Mouse (Mus musculus) embryonic facial prominence, embryonic 14.5 days (tissue): ENCODE results near the gene Jak1. TPM values are rescaled to one million over a fixed set of nuclear protein-coding genes. Genes with fewer than 3 reads are reported as not detected.

Experiments
- ATAC-seq: fragments of 200-750 bp; cut with Nextera tagmentation; 2 replicates; pipeline ENCODE4 v1.8.0; 2017; ENCODE audit warnings: low read depth, moderate number of reproducible peaks, moderate TSS enrichment
- DNase-seq: peaks from one replicate; pipeline ENCODE4 v3.0.0-alpha.2; 2015; ENCODE audit warnings: low spot score
- H3K27ac ChIP-seq: fragments of 300-500 bp; sonication (generic); replicated peaks from 2 replicates; pipeline ENCODE4 v1.5.1; 2014; ENCODE audit warnings: low read depth, mild to moderate bottlenecking, low read length, moderate library complexity
- H3K27me3 ChIP-seq: fragments of 300-500 bp; sonication (generic); replicated peaks from 2 replicates; pipeline ENCODE4 v1.6.1; 2014; ENCODE audit warnings: low read length; ENCODE audit not compliant: control insufficient read depth, insufficient read depth
- H3K36me3 ChIP-seq: fragments of 300-500 bp; sonication (generic); 2 replicates; pipeline ENCODE4 v1.6.1; 2014; ENCODE audit warnings: low read length, mixed read lengths; ENCODE audit not compliant: control insufficient read depth, insufficient read depth
- H3K4me1 ChIP-seq: fragments of 300-500 bp; sonication (generic); 2 replicates; pipeline ENCODE4 v1.6.1; 2014; ENCODE audit warnings: antibody characterized with exemption, low read length; ENCODE audit not compliant: control insufficient read depth, insufficient read depth
- H3K4me2 ChIP-seq: fragments of 300-500 bp; sonication (generic); 2 replicates; pipeline ENCODE4 v1.6.1; 2014; ENCODE audit warnings: low read depth, mild to moderate bottlenecking, low read length, moderate library complexity, mixed read lengths
- H3K4me3 ChIP-seq: fragments of 300-500 bp; sonication (generic); 2 replicates; pipeline ENCODE4 v1.5.1; 2014; ENCODE audit warnings: low read depth, mild to moderate bottlenecking, low read length
- H3K9ac ChIP-seq: fragments of 300-500 bp; sonication (generic); 2 replicates; pipeline ENCODE4 v1.6.1; 2014; ENCODE audit warnings: low read depth, mild to moderate bottlenecking, low read length, moderate library complexity, mixed read lengths
- H3K9me3 ChIP-seq: fragments of 300-500 bp; sonication (generic); 2 replicates; pipeline ENCODE4 v1.6.1; 2016; ENCODE audit warnings: low read length; ENCODE audit not compliant: control insufficient read depth
- WGBS: fragments of 180-500 bp; shearing (Covaris S2); extraction: QIAGEN DNeasy Blood & Tissue Kit; methylation state at CpG from one replicate; pipeline ENCODE4 v1.1.7; 2014; 5-methylcytosine and 5-hydroxymethylcytosine counted together
- polyA plus RNA-seq: library from polyadenylated mRNA; unstranded; fragments of >200 nt; fragmentation: Nextera tagmentation; extraction: Ambion mirVana; gene quantifications from 2 replicates; pipeline ENCODE4 v1.2.1, GENCODE M21; 2014

Jak1 gene
- polyA plus RNA-seq, 1 experiment from 2014 or later, result 82.2 TPM

GRCm38 (mm10) chr4:101107122-101107521 is 158.0 kb downstream of the Jak1 start:
- H3K27me3 ChIP-seq, result no peaks in the 10 kb centered on the region
- H3K36me3 ChIP-seq, result peaks cover 33% of the 10 kb centered on the region
- H3K9ac ChIP-seq, result no peak overlapping the region
- no peak overlapping the region for H3K4me3 ChIP-seq
- 86% methylated on average over 12 of the region's 12 CpGs for WGBS
- no peak overlapping the region for H3K27ac ChIP-seq
- no peaks in the 10 kb centered on the region for H3K4me1 ChIP-seq
- peaks cover 23% of the 10 kb centered on the region for H3K9me3 ChIP-seq
- DNase-seq, result no peak
- no peak for ATAC-seq
- H3K4me2 ChIP-seq, result no peak overlapping the region

Other genes with a start within 250 kb of the Jak1 start
- not detected in 2 replicates for gene Gm10577, start 244.6 kb downstream of the Jak1 start, polyA plus RNA-seq
- 9.9 and 12.8 TPM in 2 replicates for gene Raver2, start 196.3 kb downstream of the Jak1 start, polyA plus RNA-seq
- gene Ak4, start 154.0 kb upstream of the Jak1 start, polyA plus RNA-seq, result 5.0 and 6.7 TPM in 2 replicates
- gene Dnajc6, start 231.4 kb upstream of the Jak1 start, polyA plus RNA-seq, result 4.4 and 4.8 TPM in 2 replicates